Mouse (Mus musculus): ENCODE results near the gene Nrros. TPM values are rescaled to one million over a fixed set of nuclear protein-coding genes. Genes with fewer than 3 reads are reported as not detected.
"Not testable (repeated sequence)": the region's sequence is repeated elsewhere in the genome, so short reads cannot be mapped to it uniquely, and the experiment has no call there.

The Nrros gene
- total RNA-seq, 2 experiments from 2014 or later = 4.7 to 5.2 TPM

GRCm38 (mm10) chr16:32120454-32120853 lies 44.9 kb downstream of the Nrros start:
- intact Hi-C loops (cut with DNase I) = no loop called here
- DNase-seq = no peak

- DNase-seq = no peak
- intact Hi-C loops (cut with DNase I) = loop anchor here (2.0 to 5.0 kb wide), 2 partner anchors 86 to 383 kb away; no protein-coding TSS in a partner anchor
Measured at GRCm38 (mm10) chr16:32116186-32116585, 49.2 kb downstream of the Nrros start.

- intact Hi-C loops (cut with DNase I) = loop anchor here (2.0 to 5.0 kb wide), 4 partner anchors 49 to 383 kb away; partner anchors contain the start of genes Fbxo45, Nrros and Wdr53
- no peak for DNase-seq
Measured at GRCm38 (mm10) chr16:32115781-32116180, 49.6 kb downstream of the Nrros start.

- peak; percentile 88 to 96 for DNase-seq
- intact Hi-C loops (cut with DNase I) = loop anchor here (2.0 to 5.0 kb wide), 3 partner anchors 50 to 132 kb away; partner anchors contain the start of genes Fbxo45, Nrros and Wdr53
Measured at GRCm38 (mm10) chr16:32114968-32115695, 50.3 kb downstream of the Nrros start.

GRCm38 (mm10) chr16:32114406-32114805 lies 51.0 kb downstream of the Nrros start:
- DNase-seq = no peak
- intact Hi-C loops (cut with DNase I) = loop anchor here (2.0 kb wide), 2 partner anchors 50 to 132 kb away; partner anchors contain the start of genes Fbxo45, Nrros and Wdr53

- intact Hi-C loops (cut with DNase I) = loop anchor here (2.0 kb wide), 2 partner anchors 51 to 133 kb away; partner anchors contain the start of genes Fbxo45, Nrros and Wdr53
Measured at GRCm38 (mm10) chr16:32113541-32114218, 51.7 kb downstream of the Nrros start.

GRCm38 (mm10) chr16:32110951-32111699 lies 54.3 kb downstream of the Nrros start:
- intact Hi-C loops (cut with DNase I) = no loop called here
- no peak for DNase-seq

More at GRCm38 (mm10) chr16:32113541-32114218, 51.7 kb downstream of the Nrros start:
- peak; percentile 55 to 69 for DNase-seq

GRCm38 (mm10) chr16:32108578-32108977 lies 56.8 kb downstream of the Nrros start:
- DNase-seq = no peak
- intact Hi-C loops (cut with DNase I) = no loop called here

- intact Hi-C loops (cut with DNase I) = no loop called here
- no peak for DNase-seq
Measured at GRCm38 (mm10) chr16:32108170-32108569, 57.2 kb downstream of the Nrros start.

- intact Hi-C loops (cut with DNase I) = no loop called here
- DNase-seq = no peak
Measured at GRCm38 (mm10) chr16:32107342-32108045, 57.9 kb downstream of the Nrros start.

- intact Hi-C loops (cut with DNase I) = no loop called here
Measured at GRCm38 (mm10) chr16:32105698-32106097, 59.7 kb downstream of the Nrros start.

GRCm38 (mm10) chr16:32102295-32102694 lies 63.1 kb downstream of the Nrros start:
- DNase-seq = no peak
- intact Hi-C loops (cut with DNase I) = no loop called here

More at GRCm38 (mm10) chr16:32105698-32106097, 59.7 kb downstream of the Nrros start:
- no peak for DNase-seq

GRCm38 (mm10) chr16:32099638-32100150 lies 65.7 kb downstream of the Nrros start, which contains the start of the genes Pigx and Cep19:
TSS of gene Pigx (minus strand) at chr16:32099740.
TSS of gene Cep19 (plus strand) at chr16:32099800.
- peak; percentile 88 to 93 for DNase-seq
- intact Hi-C loops (cut with DNase I) = no loop called here

- DNase-seq = no peak
- intact Hi-C loops (cut with DNase I) = no loop called here
Measured at GRCm38 (mm10) chr16:32098897-32099637, 66.3 kb downstream of the Nrros start.

- DNase-seq; intact Hi-C loops (cut with DNase I): not testable (repeated sequence)
Measured at GRCm38 (mm10) chr16:32097757-32098156, 67.6 kb downstream of the Nrros start.

Data from heart, postnatal 36 days (tissue).